Mouse (Mus musculus) adipocyte (in vitro differentiated cells): ENCODE results near the gene Gm20850.
"Not testable (repeated sequence)": the region's sequence is repeated elsewhere in the genome, so short reads cannot be mapped to it uniquely, and the experiment has no call there.

Source experiments
- DNase-seq: peaks from one replicate; pipeline ENCODE4 v3.0.0-alpha.2; 2016; ENCODE audit warnings: low spot score

Gene Gm20850

DNA sequence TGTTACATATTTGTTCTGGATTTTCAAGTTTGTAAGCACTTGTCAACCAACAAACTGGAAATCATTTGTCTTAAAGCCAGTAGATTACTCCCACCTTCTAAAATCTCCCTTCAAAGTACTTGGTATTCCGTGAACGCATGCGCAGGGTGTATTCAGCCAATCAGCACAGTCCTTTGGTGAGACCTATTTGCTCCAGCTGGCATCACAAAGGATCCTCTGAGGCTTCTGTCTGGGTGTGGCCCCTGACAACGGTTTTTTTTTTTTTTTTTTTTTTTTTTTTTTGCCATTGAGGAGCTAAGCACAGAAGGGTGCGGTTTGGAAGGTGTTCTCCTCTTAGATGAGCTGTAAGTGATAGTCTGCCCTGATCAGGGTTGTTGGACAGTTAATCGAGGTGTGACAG is at the start of gene Gm20850:
Gene Gm20850 (plus strand): TSS at position 301 of the 400 bp plus-strand sequence.
- DNase-seq: not testable (repeated sequence)
